Mouse (Mus musculus): ENCODE results near the gene Tmem102. TPM values are rescaled to one million over a fixed set of nuclear protein-coding genes. Genes with fewer than 3 reads are reported as not detected.

The Tmem102 gene
- polyA plus RNA-seq, 1 experiment from 2014 or later: 1.2 TPM

Other genes with a start within 250 kb of the Tmem102 start
- 78.3 and 84.6 TPM in 2 replicates for gene Efnb3, start 245.4 kb downstream of the Tmem102 start, polyA plus RNA-seq (2016; fragmentation: Nextera tagmentation; extraction: Ambion mirVana)
- 29.6 and 33.2 TPM in 2 replicates for gene Wrap53, start 225.4 kb downstream of the Tmem102 start, polyA plus RNA-seq (2016; fragmentation: Nextera tagmentation; extraction: Ambion mirVana)
- 109 and 117 TPM in 2 replicates for gene Trp53, start 225.3 kb downstream of the Tmem102 start, polyA plus RNA-seq (2016; fragmentation: Nextera tagmentation; extraction: Ambion mirVana)
- 11.4 and 15.2 TPM in 2 replicates for gene Atp1b2, start 199.7 kb downstream of the Tmem102 start, polyA plus RNA-seq (2016; fragmentation: Nextera tagmentation; extraction: Ambion mirVana)
- gene Shbg, start 187.7 kb downstream of the Tmem102 start, polyA plus RNA-seq (2016; fragmentation: Nextera tagmentation; extraction: Ambion mirVana): not detected in 2 replicates
- 22.3 and 23.5 TPM in 2 replicates for gene Sat2, start 183.6 kb downstream of the Tmem102 start, polyA plus RNA-seq (2016; fragmentation: Nextera tagmentation; extraction: Ambion mirVana)
- 59.2 and 67.1 TPM in 2 replicates for gene Fxr2, start 172.6 kb downstream of the Tmem102 start, polyA plus RNA-seq (2016; fragmentation: Nextera tagmentation; extraction: Ambion mirVana)
- not detected in 2 replicates for gene Sox15, start 150.3 kb downstream of the Tmem102 start, polyA plus RNA-seq (2016; fragmentation: Nextera tagmentation; extraction: Ambion mirVana)
- gene Mpdu1, start 143.0 kb downstream of the Tmem102 start, polyA plus RNA-seq (2016; fragmentation: Nextera tagmentation; extraction: Ambion mirVana): 79.4 and 79.9 TPM in 2 replicates
- 7.1 and 7.2 TPM in 2 replicates for gene Cd68, start 139.5 kb downstream of the Tmem102 start, polyA plus RNA-seq (2016; fragmentation: Nextera tagmentation; extraction: Ambion mirVana)
- gene Eif4a1, start 133.2 kb downstream of the Tmem102 start, polyA plus RNA-seq (2016; fragmentation: Nextera tagmentation; extraction: Ambion mirVana): 608 and 698 TPM in 2 replicates
- gene Senp3, start 123.5 kb downstream of the Tmem102 start, polyA plus RNA-seq (2016; fragmentation: Nextera tagmentation; extraction: Ambion mirVana): 108 and 113 TPM in 2 replicates
- 0.41 and 0.77 TPM in 2 replicates for gene Tnfsf13, start 119.8 kb downstream of the Tmem102 start, polyA plus RNA-seq (2016; fragmentation: Nextera tagmentation; extraction: Ambion mirVana)
- 2.2 and 2.9 TPM in 2 replicates for gene Tnfsf12, start 109.8 kb downstream of the Tmem102 start, polyA plus RNA-seq (2016; fragmentation: Nextera tagmentation; extraction: Ambion mirVana)
- 0.65 and 1.3 TPM in 2 replicates for gene Tnfsfm13, start 109.5 kb downstream of the Tmem102 start, polyA plus RNA-seq (2016; fragmentation: Nextera tagmentation; extraction: Ambion mirVana)
- 32.0 and 37.1 TPM in 2 replicates for gene Polr2a, start 47.0 kb downstream of the Tmem102 start, polyA plus RNA-seq (2016; fragmentation: Nextera tagmentation; extraction: Ambion mirVana)
- 0.18 and 0.27 TPM in 2 replicates for gene Slc35g3, start 43.7 kb downstream of the Tmem102 start, polyA plus RNA-seq (2016; fragmentation: Nextera tagmentation; extraction: Ambion mirVana)
- gene Zbtb4, start 39.7 kb downstream of the Tmem102 start, polyA plus RNA-seq (2016; fragmentation: Nextera tagmentation; extraction: Ambion mirVana): 2.0 TPM in 2 replicates
- 1.3 and 1.7 TPM in 2 replicates for gene Chrnb1, start 9.7 kb downstream of the Tmem102 start, polyA plus RNA-seq (2016; fragmentation: Nextera tagmentation; extraction: Ambion mirVana)
- gene Fgf11, start 3.8 kb downstream of the Tmem102 start, polyA plus RNA-seq (2016; fragmentation: Nextera tagmentation; extraction: Ambion mirVana): 2.7 and 2.9 TPM in 2 replicates
- not detected in 2 replicates for gene Gm39566, start 9.7 kb upstream of the Tmem102 start, polyA plus RNA-seq (2016; fragmentation: Nextera tagmentation; extraction: Ambion mirVana)
- not detected in 2 replicates for gene Spem2, start 12.8 kb upstream of the Tmem102 start, polyA plus RNA-seq (2016; fragmentation: Nextera tagmentation; extraction: Ambion mirVana)
- 0.46 TPM in 1 of 2 replicates, not detected in the other for gene Spem1, start 16.6 kb upstream of the Tmem102 start, polyA plus RNA-seq (2016; fragmentation: Nextera tagmentation; extraction: Ambion mirVana)
- gene Nlgn2, start 32.2 kb upstream of the Tmem102 start, polyA plus RNA-seq (2016; fragmentation: Nextera tagmentation; extraction: Ambion mirVana): 14.2 and 14.6 TPM in 2 replicates
- 284 and 302 TPM in 2 replicates for gene Tmem256, start 32.9 kb upstream of the Tmem102 start, polyA plus RNA-seq (2016; fragmentation: Nextera tagmentation; extraction: Ambion mirVana)
- 62.9 and 70.1 TPM in 2 replicates for gene Plscr3, start 40.8 kb upstream of the Tmem102 start, polyA plus RNA-seq (2016; fragmentation: Nextera tagmentation; extraction: Ambion mirVana)
- 0.19 and 0.21 TPM in 2 replicates for gene Tnk1, start 53.1 kb upstream of the Tmem102 start, polyA plus RNA-seq (2016; fragmentation: Nextera tagmentation; extraction: Ambion mirVana)
- gene Tmem95, start 72.4 kb upstream of the Tmem102 start, polyA plus RNA-seq (2016; fragmentation: Nextera tagmentation; extraction: Ambion mirVana): not detected in 2 replicates
- 2.7 and 3.3 TPM in 2 replicates for gene Kctd11, start 75.8 kb upstream of the Tmem102 start, polyA plus RNA-seq (2016; fragmentation: Nextera tagmentation; extraction: Ambion mirVana)
- 0.50 and 0.73 TPM in 2 replicates for gene Acap1, start 89.9 kb upstream of the Tmem102 start, polyA plus RNA-seq (2016; fragmentation: Nextera tagmentation; extraction: Ambion mirVana)
- 21.8 and 23.2 TPM in 2 replicates for gene 2810408A11Rik, start 95.4 kb upstream of the Tmem102 start, polyA plus RNA-seq (2016; fragmentation: Nextera tagmentation; extraction: Ambion mirVana)
- 17.4 and 19.3 TPM in 2 replicates for gene Neurl4, start 95.4 kb upstream of the Tmem102 start, polyA plus RNA-seq (2016; fragmentation: Nextera tagmentation; extraction: Ambion mirVana)
- 93.1 and 97.6 TPM in 2 replicates for gene Gps2, start 108.3 kb upstream of the Tmem102 start, polyA plus RNA-seq (2016; fragmentation: Nextera tagmentation; extraction: Ambion mirVana)
- 1,395 and 1,465 TPM in 2 replicates for gene Eif5a, start 116.3 kb upstream of the Tmem102 start, polyA plus RNA-seq (2016; fragmentation: Nextera tagmentation; extraction: Ambion mirVana)
- 5.0 and 5.6 TPM in 2 replicates for gene Ybx2, start 130.2 kb upstream of the Tmem102 start, polyA plus RNA-seq (2016; fragmentation: Nextera tagmentation; extraction: Ambion mirVana)
- gene Slc2a4, start 142.6 kb upstream of the Tmem102 start, polyA plus RNA-seq (2016; fragmentation: Nextera tagmentation; extraction: Ambion mirVana): 8.9 and 9.9 TPM in 2 replicates
- 2.9 and 3.7 TPM in 2 replicates for gene Cldn7, start 159.2 kb upstream of the Tmem102 start, polyA plus RNA-seq (2016; fragmentation: Nextera tagmentation; extraction: Ambion mirVana)
- 21.4 and 27.5 TPM in 2 replicates for gene Ctdnep1, start 175.5 kb upstream of the Tmem102 start, polyA plus RNA-seq (2016; fragmentation: Nextera tagmentation; extraction: Ambion mirVana)
- gene Elp5, start 176.9 kb upstream of the Tmem102 start, polyA plus RNA-seq (2016; fragmentation: Nextera tagmentation; extraction: Ambion mirVana): 127 and 131 TPM in 2 replicates
- 552 and 567 TPM in 2 replicates for gene Gabarap, start 185.5 kb upstream of the Tmem102 start, polyA plus RNA-seq (2016; fragmentation: Nextera tagmentation; extraction: Ambion mirVana)
- 89.4 and 96.5 TPM in 2 replicates for gene Phf23, start 190.2 kb upstream of the Tmem102 start, polyA plus RNA-seq (2016; fragmentation: Nextera tagmentation; extraction: Ambion mirVana)
- 45.3 and 49.2 TPM in 2 replicates for gene Dvl2, start 195.0 kb upstream of the Tmem102 start, polyA plus RNA-seq (2016; fragmentation: Nextera tagmentation; extraction: Ambion mirVana)
- gene Acadvl, start 209.8 kb upstream of the Tmem102 start, polyA plus RNA-seq (2016; fragmentation: Nextera tagmentation; extraction: Ambion mirVana): 50.7 and 57.9 TPM in 2 replicates
- 23.9 and 30.2 TPM in 2 replicates for gene Dlg4, start 211.3 kb upstream of the Tmem102 start, polyA plus RNA-seq (2016; fragmentation: Nextera tagmentation; extraction: Ambion mirVana)
- gene Asgr1, start 248.5 kb upstream of the Tmem102 start, polyA plus RNA-seq (2016; fragmentation: Nextera tagmentation; extraction: Ambion mirVana): 0.33 and 0.89 TPM in 2 replicates

Measured in midbrain, embryonic 12.5 days (tissue).